Mouse (Mus musculus) megakaryocyte, embryonic 14.5 days (primary cell): ENCODE results near the gene Msmb.
"Not testable (repeated sequence)": the region's sequence is repeated elsewhere in the genome, so short reads cannot be mapped to it uniquely, and the experiment has no call there.

Experiments used
- FLI1 ChIP-seq: IDR thresholded peaks from 2 replicates; pipeline ENCODE4 v1.6.1; 2012; ENCODE audit warnings: low read length, inconsistent platforms, mixed read lengths
- GATA1 ChIP-seq: IDR thresholded peaks from 3 replicates; pipeline ENCODE4 v1.6.1; 2012; ENCODE audit warnings: mixed read lengths, low read length, inconsistent platforms, borderline replicate concordance

GRCm38 (mm10) chr14:32125256-32125655 is 16.6 kb upstream of the Msmb start:
- TF ChIP-seq GATA1, FLI1: not testable (repeated sequence)
